Mouse (Mus musculus) megakaryocyte, embryonic 14.5 days (primary cell): ENCODE measurements around the gene Unc93b1. TPM values are rescaled to one million over a fixed set of nuclear protein-coding genes. Genes with fewer than 3 reads are reported as not detected.

Experiments used
- H3K27me3 ChIP-seq: replicated peaks from 2 replicates; pipeline ENCODE3; 2012; ENCODE audit warnings: inconsistent platforms
- H3K36me3 ChIP-seq: replicated peaks from 2 replicates; pipeline ENCODE3; 2012; ENCODE audit warnings: low read length, inconsistent platforms, mixed read lengths
- H3K4me1 ChIP-seq: 2 replicates; pipeline ENCODE4 v1.6.1; 2012; ENCODE audit warnings: inconsistent platforms
- H3K4me3 ChIP-seq: replicated peaks from 2 replicates; pipeline ENCODE3; 2012; ENCODE audit warnings: moderate library complexity, mild to moderate bottlenecking, inconsistent platforms
- H3K9me3 ChIP-seq: 2 replicates; pipeline ENCODE4 v1.6.1; 2012; ENCODE audit warnings: inconsistent platforms
- FLI1 ChIP-seq: IDR thresholded peaks from 2 replicates; pipeline ENCODE4 v1.6.1; 2012; ENCODE audit warnings: low read length, inconsistent platforms, mixed read lengths
- GATA1 ChIP-seq: IDR thresholded peaks from 3 replicates; pipeline ENCODE4 v1.6.1; 2012; ENCODE audit warnings: mixed read lengths, low read length, inconsistent platforms, borderline replicate concordance
- polyA plus RNA-seq: library from polyadenylated mRNA; stranded (reverse); fragments of >175 nt; gene quantifications from 2 replicates; pipeline ENCODE4 v1.2.3, GENCODE M21; 2012; ENCODE audit warnings: low replicate concordance; ENCODE audit not compliant: insufficient read depth

Gene Unc93b1
- polyA plus RNA-seq, 1 experiment = 188 TPM

- Histone ChIP-seq H3K4me3 (no peak overlapping the region), H3K27me3 (peaks cover 2% of the 10 kb centered on the region), H3K4me1 (peaks cover 39% of the 10 kb centered on the region), H3K36me3 (peaks cover 23% of the 10 kb centered on the region), H3K9me3 (no peaks in the 10 kb centered on the region)
- TF ChIP-seq FLI1 (no peak), GATA1 (no peak)
These were observed 7.3 kb downstream of the Unc93b1 start for GRCm38 (mm10) chr19:3942315-3942714.

GRCm38 (mm10) chr19:3942986-3943735, 8.2 kb downstream of the Unc93b1 start:
- H3K36me3 ChIP-seq = peaks cover 29% of the 10 kb centered on the region
- no peak for TF ChIP-seq GATA1
- TF ChIP-seq FLI1 = no peak
- H3K9me3 ChIP-seq = no peaks in the 10 kb centered on the region
- peaks cover 39% of the 10 kb centered on the region for H3K4me1 ChIP-seq
- peak overlapping the region; percentile 77 for H3K4me3 ChIP-seq
- peaks cover 2% of the 10 kb centered on the region for H3K27me3 ChIP-seq

GRCm38 (mm10) chr19:3945872-3946564, 11.0 kb downstream of the Unc93b1 start:
- Histone ChIP-seq H3K9me3 (no peaks in the 10 kb centered on the region), H3K36me3 (peaks cover 48% of the 10 kb centered on the region), H3K4me1 (peaks cover 46% of the 10 kb centered on the region), H3K4me3 (peak overlapping the region; percentile 64), H3K27me3 (peaks cover 3% of the 10 kb centered on the region)
- no peak for TF ChIP-seq GATA1
- no peak for TF ChIP-seq FLI1

- peaks cover 3% of the 10 kb centered on the region for H3K27me3 ChIP-seq
These were observed 11.7 kb downstream of the Unc93b1 start for GRCm38 (mm10) chr19:3946715-3947114.

GRCm38 (mm10) chr19:3947813-3948212, 12.8 kb downstream of the Unc93b1 start:
- Histone ChIP-seq H3K4me1 (peaks cover 48% of the 10 kb centered on the region), H3K9me3 (no peaks in the 10 kb centered on the region), H3K27me3 (peaks cover 3% of the 10 kb centered on the region), H3K4me3 (no peak overlapping the region), H3K36me3 (peaks cover 38% of the 10 kb centered on the region)
- no peak for TF ChIP-seq FLI1
- no peak for TF ChIP-seq GATA1

More at GRCm38 (mm10) chr19:3946715-3947114, 11.7 kb downstream of the Unc93b1 start:
- no peaks in the 10 kb centered on the region for H3K9me3 ChIP-seq
- H3K4me3 ChIP-seq = no peak overlapping the region
- H3K36me3 ChIP-seq = peaks cover 45% of the 10 kb centered on the region
- TF ChIP-seq GATA1 (no peak), FLI1 (no peak)
- H3K4me1 ChIP-seq = peaks cover 52% of the 10 kb centered on the region

- Histone ChIP-seq H3K36me3 (peaks cover 38% of the 10 kb centered on the region), H3K9me3 (0 out of 2 replicates have a peak, but pooled peaks cover 3% of the 10 kb centered on the region), H3K27me3 (peaks cover 3% of the 10 kb centered on the region), H3K4me3 (no peak overlapping the region), H3K4me1 (peaks cover 41% of the 10 kb centered on the region)
- TF ChIP-seq FLI1 = no peak
- no peak for TF ChIP-seq GATA1
These were observed 13.6 kb downstream of the Unc93b1 start for GRCm38 (mm10) chr19:3948546-3948945.

- TF ChIP-seq GATA1 = no peak
- no peak for TF ChIP-seq FLI1
- Histone ChIP-seq H3K36me3 (peaks cover 32% of the 10 kb centered on the region), H3K9me3 (0 out of 2 replicates have a peak, but pooled peaks cover 3% of the 10 kb centered on the region), H3K27me3 (peaks cover 11% of the 10 kb centered on the region), H3K4me1 (peaks cover 39% of the 10 kb centered on the region), H3K4me3 (no peak overlapping the region)
These were observed 15.3 kb downstream of the Unc93b1 start for GRCm38 (mm10) chr19:3950331-3950730.

GRCm38 (mm10) chr19:3951461-3951860, 16.5 kb downstream of the Unc93b1 start:
- H3K27me3 ChIP-seq = peaks cover 20% of the 10 kb centered on the region
- H3K4me1 ChIP-seq = peaks cover 36% of the 10 kb centered on the region
- H3K9me3 ChIP-seq = 0 out of 2 replicates have a peak, but pooled peaks cover 3% of the 10 kb centered on the region
- TF ChIP-seq FLI1 (no peak), GATA1 (no peak)
- H3K36me3 ChIP-seq = peaks cover 28% of the 10 kb centered on the region
- peak overlapping the region; percentile 51 for H3K4me3 ChIP-seq

- Histone ChIP-seq H3K4me1 (peaks cover 29% of the 10 kb centered on the region), H3K36me3 (peaks cover 26% of the 10 kb centered on the region), H3K4me3 (no peak overlapping the region), H3K27me3 (peaks cover 24% of the 10 kb centered on the region), H3K9me3 (0 out of 2 replicates have a peak, but pooled peaks cover 3% of the 10 kb centered on the region)
- no peak for TF ChIP-seq FLI1
- no peak for TF ChIP-seq GATA1
These were observed 17.1 kb downstream of the Unc93b1 start for GRCm38 (mm10) chr19:3952099-3952498.

GRCm38 (mm10) chr19:3955033-3955432, 20.0 kb downstream of the Unc93b1 start:
- Histone ChIP-seq H3K9me3 (0 out of 2 replicates have a peak, but pooled peaks cover 3% of the 10 kb centered on the region), H3K36me3 (peaks cover 2% of the 10 kb centered on the region), H3K4me3 (no peak overlapping the region), H3K27me3 (peaks cover 38% of the 10 kb centered on the region), H3K4me1 (peaks cover 33% of the 10 kb centered on the region)
- TF ChIP-seq FLI1 (no peak), GATA1 (no peak)
